Mouse (Mus musculus) C2C12 (cell line): ENCODE data around the gene Ctrb1.
A peak's percentile ranks its signal among the peaks of the same experiment; 100 is the strongest.

ENCODE experiments used
- CEBPB ChIP-seq: IDR thresholded peaks from one replicate; pipeline ENCODE4 v1.6.1; 2011; ENCODE audit warnings: low read depth, mild to moderate bottlenecking, control low read depth, moderate library complexity
- CTCF ChIP-seq: IDR thresholded peaks from one replicate; pipeline ENCODE4 v1.5.1; 2011; ENCODE audit not compliant: control insufficient read depth, insufficient read depth, insufficient read length
- FOSL1 ChIP-seq: IDR thresholded peaks from one replicate; pipeline ENCODE4 v1.8.0; 2011; ENCODE audit warnings: mild to moderate bottlenecking, low read length; ENCODE audit not compliant: poor library complexity, insufficient read depth, severe bottlenecking
- MAX ChIP-seq: IDR thresholded peaks from one replicate; pipeline ENCODE4 v1.6.1; 2011; ENCODE audit warnings: mild to moderate bottlenecking, control low read depth
- MYOD1 ChIP-seq: IDR thresholded peaks from one replicate; pipeline ENCODE4 v1.6.1; 2011; ENCODE audit warnings: low read depth; ENCODE audit not compliant: control insufficient read depth, insufficient read length
- MYOG ChIP-seq: IDR thresholded peaks from one replicate; pipeline ENCODE4 v1.6.1; 2011; ENCODE audit not compliant: control insufficient read depth, insufficient read length; ENCODE audit errors: extremely low read depth
- USF1 ChIP-seq: IDR thresholded peaks from one replicate; pipeline ENCODE4 v1.6.1; 2011; ENCODE audit warnings: low read depth, mild to moderate bottlenecking, control low read depth, moderate library complexity

DNA sequence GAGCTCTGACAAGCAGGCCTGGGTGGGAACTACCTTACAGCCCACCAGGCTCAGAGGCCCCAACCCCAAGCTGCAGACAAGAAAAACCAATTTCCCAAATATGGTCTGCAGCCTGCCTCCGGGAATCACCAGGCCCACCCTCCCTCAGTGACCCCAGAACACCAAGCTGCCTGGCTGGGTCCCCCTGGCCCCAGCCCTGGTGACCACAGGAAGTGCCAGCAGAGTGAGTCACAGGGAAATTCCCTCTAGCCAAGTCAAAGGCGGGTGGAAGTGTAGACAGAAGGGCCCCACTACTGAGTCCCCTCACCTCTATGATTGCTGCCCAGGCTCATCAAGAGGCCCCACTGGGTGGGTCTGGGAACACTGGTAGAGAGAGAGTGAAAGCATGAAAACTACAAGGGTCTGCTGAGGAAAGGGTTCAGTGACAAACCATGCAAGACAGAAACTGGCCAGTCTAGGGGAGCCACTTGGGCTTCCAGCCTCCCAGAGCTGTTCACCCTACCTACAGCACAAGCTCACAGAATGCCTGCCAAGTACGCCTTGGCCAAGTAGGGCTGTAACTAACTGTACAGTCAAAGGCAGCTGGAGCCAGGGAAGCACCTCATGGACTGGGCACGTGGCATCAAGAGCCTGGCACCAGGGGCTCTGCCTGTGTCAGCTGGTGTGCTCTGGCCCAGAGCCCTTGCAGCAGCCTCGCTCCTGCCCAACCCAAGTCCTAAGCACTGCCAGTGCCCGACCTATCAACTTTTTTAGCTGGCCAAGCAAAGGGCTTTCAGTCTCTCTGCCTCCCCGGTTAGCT, 35.5 kb upstream of the Ctrb1 start:
- TF ChIP-seq CTCF (no peak), USF1 (peak; percentile 90), MYOG (no peak), MYOD1 (peak; percentile 55), MAX (peak; percentile 98), FOSL1 (peak; percentile 86), CEBPB (no peak)
